Mouse (Mus musculus) lung, postnatal 14 days (tissue): Measurements from ENCODE around the gene Prok1.

Experiments used
- DNase-seq: peaks from one replicate; pipeline ENCODE4 v3.0.0; 2021

Prok1 gene

GRCm38 (mm10) chr3:107233945-107234344, 5.6 kb downstream of the Prok1 start:
- DNase-seq: no peak

GRCm38 (mm10) chr3:107233351-107233813, 6.1 kb downstream of the Prok1 start:
- DNase-seq: peak; percentile 87

GRCm38 (mm10) chr3:107231202-107231601, 8.3 kb downstream of the Prok1 start:
- DNase-seq: no peak

DNA sequence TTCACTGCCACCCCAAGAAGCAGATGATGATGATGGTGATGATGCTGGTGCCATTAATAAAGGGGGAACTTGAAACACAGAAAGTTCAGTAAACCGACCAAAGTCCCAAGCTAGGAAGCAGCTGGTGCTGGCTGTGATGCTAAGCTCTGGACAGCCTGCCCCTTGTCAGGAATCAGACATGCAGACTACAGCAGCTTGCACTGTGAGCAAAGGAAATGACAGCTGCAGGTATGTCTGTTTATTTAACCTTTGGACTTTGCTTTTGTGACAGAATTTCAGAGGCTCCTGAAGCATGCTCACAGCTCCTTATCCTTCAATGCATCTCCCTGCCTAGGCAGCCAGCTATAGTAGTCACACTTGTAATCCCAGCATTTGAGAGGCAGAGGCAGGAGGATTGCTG, 9.0 kb downstream of the Prok1 start, which contains the start of gene A630076J17Rik:
Gene A630076J17Rik (plus strand): TSS at position 88 of the 400 bp plus-strand sequence.
- no peak for DNase-seq

DNA sequence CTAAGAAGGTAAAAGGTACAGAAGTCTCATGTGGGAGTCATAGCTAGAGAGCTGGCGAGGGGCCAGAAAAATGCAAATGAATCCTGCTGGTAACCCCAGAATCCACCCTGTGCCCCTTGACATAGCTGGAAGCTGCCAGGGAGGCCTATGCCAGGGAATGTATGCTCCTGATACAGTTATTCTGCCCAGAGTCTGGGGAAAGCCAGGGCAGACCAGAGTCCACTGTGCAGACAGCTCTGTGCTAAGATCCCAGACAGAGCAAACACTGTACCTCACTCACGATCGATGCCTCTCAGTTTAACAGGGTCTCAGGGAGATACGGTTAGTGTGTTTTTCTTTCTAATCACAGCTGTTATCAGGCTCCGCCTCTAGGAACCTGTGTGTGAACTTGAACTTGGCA, 9.7 kb downstream of the Prok1 start:
- no peak for DNase-seq

GRCm38 (mm10) chr3:107229221-107229620, 10.3 kb downstream of the Prok1 start:
- DNase-seq: no peak

DNA sequence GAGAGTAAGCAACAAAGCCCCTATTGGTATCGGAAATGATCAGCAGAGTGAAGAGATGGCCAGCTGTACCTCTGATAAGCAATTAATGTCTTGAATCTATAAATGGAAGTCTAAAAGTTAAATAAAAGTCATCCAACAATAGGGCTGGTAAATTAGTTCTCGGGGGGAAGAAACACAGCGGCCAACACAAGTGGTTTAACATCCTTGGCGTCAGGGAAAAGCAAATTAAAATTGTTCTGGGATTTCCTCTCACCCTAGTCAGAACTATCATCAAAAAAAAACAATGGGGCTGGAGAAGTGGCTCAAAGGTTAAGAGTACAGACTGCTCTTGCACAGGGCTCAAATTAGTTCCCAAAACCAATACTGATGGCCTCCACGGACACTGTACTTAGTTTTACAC, 13.7 kb downstream of the Prok1 start:
- DNase-seq: no peak

- no peak for DNase-seq
Measured at GRCm38 (mm10) chr3:107223230-107223629, 16.3 kb downstream of the Prok1 start.

GRCm38 (mm10) chr3:107221608-107222007, 17.9 kb downstream of the Prok1 start, which contains the start of gene Cym:
TSS of gene Cym (minus strand) at chr3:107221732.
- DNase-seq: no peak

GRCm38 (mm10) chr3:107218572-107218971, 20.9 kb downstream of the Prok1 start:
- DNase-seq: no peak

GRCm38 (mm10) chr3:107217101-107217480, 22.4 kb downstream of the Prok1 start:
- no peak for DNase-seq

DNA sequence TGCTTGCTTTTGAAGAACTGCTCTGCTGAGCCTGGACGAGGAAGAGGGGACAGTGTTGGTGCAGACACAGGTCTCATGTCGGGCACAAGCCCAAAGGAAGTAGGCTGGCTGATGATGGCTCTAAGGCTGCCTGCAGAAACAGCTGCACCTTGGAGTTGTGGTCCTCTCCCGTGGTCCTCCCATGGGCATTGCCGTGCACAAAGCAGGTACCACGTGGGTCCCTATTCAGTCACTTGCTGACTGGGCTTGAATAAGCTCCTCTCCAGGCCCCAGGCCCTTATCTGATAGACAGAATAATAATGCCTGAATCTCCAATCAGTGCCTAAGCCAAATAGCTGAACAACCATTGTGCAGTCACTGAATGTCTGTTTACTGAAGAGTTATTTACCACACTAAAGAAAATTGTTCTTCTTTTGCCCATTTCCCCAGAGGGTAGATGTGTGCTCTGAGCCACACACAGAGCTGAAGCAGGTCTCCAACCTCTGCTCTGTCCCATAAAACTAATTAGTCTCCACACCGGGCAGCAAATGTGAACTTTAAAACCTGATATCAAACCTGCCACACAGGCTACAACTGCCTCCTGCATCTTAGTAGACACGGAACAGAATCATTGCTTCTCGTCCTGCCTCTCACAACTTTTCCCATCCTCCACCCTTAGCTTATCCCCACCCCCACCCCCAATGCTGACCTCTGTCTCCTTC, 23.0 kb downstream of the Prok1 start:
- no peak for DNase-seq

DNA sequence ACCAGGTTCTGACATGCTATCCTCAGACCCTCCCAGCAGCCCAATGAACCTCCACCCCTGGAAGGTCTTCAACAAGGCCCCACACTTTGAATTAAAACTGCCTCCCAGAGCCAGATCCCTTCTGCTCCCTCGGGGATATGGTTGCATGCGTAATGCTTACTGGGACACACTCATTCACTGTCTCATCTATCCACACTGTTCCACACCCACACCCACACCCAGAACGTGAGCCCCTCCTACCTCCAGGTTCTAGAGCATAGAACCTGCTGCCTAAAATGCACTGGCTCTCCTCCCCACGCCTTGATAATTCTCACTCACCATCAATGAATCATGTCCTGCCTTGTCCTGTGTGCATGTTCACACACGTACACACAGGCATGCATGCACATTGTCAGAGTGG, 24.9 kb downstream of the Prok1 start:
- no peak for DNase-seq

GRCm38 (mm10) chr3:107207625-107208253, 31.8 kb downstream of the Prok1 start:
- DNase-seq: peak; percentile 2

- DNase-seq: no peak
Measured at GRCm38 (mm10) chr3:107206490-107207150, 32.9 kb downstream of the Prok1 start.

DNA sequence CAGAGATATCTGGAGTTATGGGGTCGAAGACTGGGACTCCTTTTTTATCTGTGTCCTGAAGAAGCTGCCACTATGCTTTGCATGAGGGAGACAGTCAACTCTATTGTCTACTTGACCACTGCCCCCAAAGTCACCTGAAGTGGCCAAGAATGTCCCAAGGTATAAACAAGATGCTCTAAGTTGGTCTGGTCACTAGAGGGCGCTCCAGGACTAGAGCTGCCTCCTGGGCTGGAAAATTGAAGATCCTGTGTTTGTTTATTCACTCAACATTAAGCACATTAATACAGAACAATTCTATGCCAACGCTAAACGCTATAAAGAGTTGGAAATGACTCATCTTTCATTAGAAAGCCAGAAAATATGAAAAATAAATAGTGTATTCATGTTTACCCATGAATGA, 33.5 kb downstream of the Prok1 start:
- peak; percentile 84 for DNase-seq

DNA sequence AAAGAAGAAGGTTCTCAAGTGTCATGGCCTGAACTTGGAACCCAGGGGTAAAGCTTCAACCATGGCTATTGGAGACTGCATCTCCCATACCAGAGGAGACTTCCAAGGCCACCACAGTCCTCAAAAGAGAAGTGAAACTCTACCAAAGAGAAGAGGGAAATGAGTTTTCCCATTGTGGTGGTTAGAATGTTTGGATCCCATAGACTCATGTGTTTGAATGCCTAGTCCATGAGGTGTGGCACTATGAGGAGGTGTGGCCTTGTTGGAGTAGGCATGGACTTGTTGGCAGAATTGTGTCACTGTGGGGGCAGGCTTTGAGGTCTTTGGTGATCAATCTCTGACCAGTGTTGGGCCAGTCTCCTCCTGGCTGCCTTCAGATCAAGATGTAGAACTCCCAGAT, 34.3 kb downstream of the Prok1 start:
- DNase-seq: no peak

DNA sequence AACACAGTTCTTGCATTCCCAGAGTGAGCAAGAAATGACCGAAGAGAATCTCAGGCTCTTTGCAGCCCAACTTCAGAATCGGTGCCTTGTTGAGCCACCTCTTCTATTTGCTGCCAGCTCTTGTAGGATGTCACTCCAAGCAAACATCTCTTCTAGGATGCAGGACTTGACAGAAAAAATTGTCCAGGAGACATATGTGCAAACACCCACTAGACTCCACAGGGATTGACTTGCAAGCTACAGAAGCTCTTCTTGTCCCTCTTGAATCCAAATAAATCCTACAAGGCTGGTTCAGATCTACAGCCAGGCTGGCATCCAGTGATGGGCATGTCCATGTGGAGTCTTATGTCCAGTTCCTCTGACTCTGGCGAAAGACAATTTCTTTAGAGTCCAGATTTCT, 35.1 kb downstream of the Prok1 start:
- no peak for DNase-seq

DNA sequence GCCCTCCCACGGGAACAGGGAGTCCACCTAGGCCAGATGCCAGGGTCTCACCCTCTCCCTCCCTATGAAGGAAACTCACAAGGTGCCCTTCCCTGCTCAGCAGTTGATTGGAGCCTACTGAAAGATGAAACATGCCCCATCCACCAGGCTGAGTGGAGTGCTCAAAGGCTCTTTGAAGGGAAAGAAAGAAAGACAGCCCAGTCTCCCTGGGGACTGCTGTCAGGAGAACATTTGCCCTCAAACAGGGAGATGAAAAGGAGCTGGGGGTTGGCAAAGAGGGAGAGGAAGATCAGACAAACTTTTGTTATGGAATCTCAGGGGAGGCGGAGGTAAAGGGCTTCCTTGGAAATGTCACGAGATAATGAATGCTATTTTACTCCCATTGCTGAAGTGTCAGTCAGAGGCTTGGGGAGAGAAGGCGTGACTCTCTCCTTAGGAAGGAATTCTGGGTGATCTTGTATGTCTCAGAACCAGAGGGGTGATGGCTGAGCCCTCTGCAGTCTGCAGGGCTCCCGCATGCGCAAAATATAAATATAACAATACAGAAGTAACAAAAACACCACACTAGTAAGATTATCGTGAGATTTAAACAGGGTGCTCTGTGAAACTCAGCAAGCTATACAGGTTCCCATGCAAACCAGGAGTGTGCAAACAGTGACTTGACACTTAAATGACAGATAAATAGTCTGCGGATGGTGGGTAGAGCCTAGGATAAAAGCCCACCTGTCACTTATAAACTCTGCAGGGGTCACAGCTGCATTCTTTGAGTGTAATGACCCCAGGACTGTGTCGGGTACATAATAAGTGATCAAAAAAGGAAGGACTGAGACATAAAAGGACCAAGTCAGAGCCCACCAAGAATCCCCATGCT, 38.0 kb downstream of the Prok1 start:
- DNase-seq: no peak

GRCm38 (mm10) chr3:107188226-107188899, 51.1 kb downstream of the Prok1 start:
- DNase-seq: peak; percentile 27

DNA sequence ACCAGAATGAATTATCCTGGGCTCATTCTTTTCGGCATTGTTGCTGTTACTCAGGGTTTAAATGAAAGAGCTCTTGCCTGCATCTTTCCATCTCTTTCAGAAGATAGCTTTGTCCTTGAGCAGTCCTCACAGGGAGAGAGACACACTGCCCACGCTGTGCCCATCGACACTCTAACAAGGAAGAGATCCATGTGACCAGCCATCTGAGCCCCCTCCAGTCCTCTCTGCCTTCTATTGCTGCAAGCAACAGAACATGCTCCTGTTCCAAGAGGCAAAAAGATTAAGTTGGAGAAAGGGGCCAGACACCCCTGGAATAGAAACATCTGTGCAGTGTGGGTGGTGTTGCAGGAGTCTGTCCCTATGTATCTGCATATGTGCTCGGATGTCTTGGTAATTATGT, 52.5 kb downstream of the Prok1 start:
- no peak for DNase-seq

- DNase-seq: no peak
Measured at GRCm38 (mm10) chr3:107185597-107185996, 53.9 kb downstream of the Prok1 start.
